Mouse (Mus musculus): Measurements from ENCODE around the gene Gldc. TPM values are rescaled to one million over a fixed set of nuclear protein-coding genes. Genes with fewer than 3 reads are reported as not detected.

The Gldc gene
- polyA plus RNA-seq, 1 experiment from 2014 or later, result 6.2 TPM

- no peaks in the 10 kb centered on the region for H3K36me3 ChIP-seq (ENCODE audit: control insufficient read depth, insufficient read depth, low read length)
- H3K27me3 ChIP-seq (ENCODE audit: control insufficient read depth, insufficient read depth, low read length), result no peaks in the 10 kb centered on the region
- WGBS, result 95% methylated on average over 20 of the region's 20 CpGs
- H3K9me3 ChIP-seq (ENCODE audit: control insufficient read depth, low read length), result no peaks in the 10 kb centered on the region
- no peak overlapping the region for H3K4me2 ChIP-seq (ENCODE audit: low read depth, low read length)
- no peak overlapping the region for H3K4me3 ChIP-seq (ENCODE audit: low read depth, low read length)
- H3K9ac ChIP-seq (replicated peaks; ENCODE audit: low read depth, low read length), result no peak overlapping the region
- no peak overlapping the region for H3K27ac ChIP-seq (ENCODE audit: low read depth, low read length)
- ATAC-seq (ENCODE audit: low read depth), result no peak
- no peaks in the 10 kb centered on the region for H3K4me1 ChIP-seq (ENCODE audit: control insufficient read depth, insufficient read depth, low read length)
Observed at GRCm38 (mm10) chr19:30166801-30167505, 8.3 kb downstream of the Gldc start.

DNA sequence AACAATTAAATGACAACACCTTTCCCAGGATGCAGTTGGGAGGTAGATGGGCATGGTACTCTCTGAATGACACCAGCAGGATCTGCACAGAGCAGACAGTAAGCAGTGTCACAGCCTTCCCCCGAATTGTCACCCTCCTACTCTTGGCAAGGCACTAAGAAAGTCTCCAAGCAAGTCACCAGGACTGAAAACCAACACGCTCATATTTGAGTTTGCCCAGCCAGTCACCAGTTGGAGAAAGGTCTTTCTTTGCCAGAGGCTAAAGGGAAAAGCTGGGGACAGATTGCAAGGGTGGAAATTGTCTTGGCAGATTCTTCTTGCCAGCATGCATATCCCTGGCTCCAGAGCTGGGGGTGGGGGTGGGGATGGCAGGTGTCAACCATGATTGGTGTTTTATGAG lies 11.0 kb downstream of the Gldc start:
- no peak overlapping the region for H3K9ac ChIP-seq (replicated peaks; ENCODE audit: low read depth, low read length)
- ATAC-seq (ENCODE audit: low read depth), result no peak
- H3K27ac ChIP-seq (ENCODE audit: low read depth, low read length), result no peak overlapping the region
- 93% methylated on average over 2 of the region's 2 CpGs for WGBS
- no peaks in the 10 kb centered on the region for H3K9me3 ChIP-seq (ENCODE audit: control insufficient read depth, low read length)
- H3K36me3 ChIP-seq (ENCODE audit: control insufficient read depth, insufficient read depth, low read length), result no peaks in the 10 kb centered on the region
- no peaks in the 10 kb centered on the region for H3K4me1 ChIP-seq (ENCODE audit: control insufficient read depth, insufficient read depth, low read length)
- H3K4me3 ChIP-seq (ENCODE audit: low read depth, low read length), result no peak overlapping the region
- no peak overlapping the region for H3K4me2 ChIP-seq (ENCODE audit: low read depth, low read length)
- H3K27me3 ChIP-seq (ENCODE audit: control insufficient read depth, insufficient read depth, low read length), result no peaks in the 10 kb centered on the region

DNA sequence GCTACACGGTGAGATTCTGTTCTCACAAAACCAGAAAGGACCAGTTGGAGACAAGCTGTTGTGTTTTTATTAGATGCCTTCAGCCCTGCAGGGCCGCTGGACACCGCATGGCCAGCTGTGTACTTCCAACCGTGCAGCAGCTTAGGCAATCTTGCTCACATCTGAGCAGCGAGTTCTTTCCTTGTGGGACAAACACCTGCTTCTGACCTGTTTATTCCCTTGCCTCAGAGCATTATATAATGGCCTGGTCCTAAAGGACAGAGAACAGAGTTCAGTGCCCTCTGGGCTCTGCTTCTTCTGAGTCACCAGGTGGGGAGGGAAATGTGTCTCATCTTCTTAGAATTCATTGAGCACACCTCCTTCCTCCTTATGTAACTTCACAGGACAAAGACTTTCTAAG lies 12.4 kb downstream of the Gldc start:
- Histone ChIP-seq H3K9ac (replicated peaks; ENCODE audit: low read depth, low read length) (no peak overlapping the region), H3K27me3 (ENCODE audit: control insufficient read depth, insufficient read depth, low read length) (no peaks in the 10 kb centered on the region), H3K4me3 (ENCODE audit: low read depth, low read length) (no peak overlapping the region), H3K27ac (ENCODE audit: low read depth, low read length) (no peak overlapping the region), H3K9me3 (ENCODE audit: control insufficient read depth, low read length) (no peaks in the 10 kb centered on the region), H3K4me1 (ENCODE audit: control insufficient read depth, insufficient read depth, low read length) (no peaks in the 10 kb centered on the region), H3K36me3 (ENCODE audit: control insufficient read depth, insufficient read depth, low read length) (no peaks in the 10 kb centered on the region), H3K4me2 (ENCODE audit: low read depth, low read length) (no peak overlapping the region)
- no peak for ATAC-seq (ENCODE audit: low read depth)
- 68% methylated on average over 5 of the region's 5 CpGs for WGBS

DNA sequence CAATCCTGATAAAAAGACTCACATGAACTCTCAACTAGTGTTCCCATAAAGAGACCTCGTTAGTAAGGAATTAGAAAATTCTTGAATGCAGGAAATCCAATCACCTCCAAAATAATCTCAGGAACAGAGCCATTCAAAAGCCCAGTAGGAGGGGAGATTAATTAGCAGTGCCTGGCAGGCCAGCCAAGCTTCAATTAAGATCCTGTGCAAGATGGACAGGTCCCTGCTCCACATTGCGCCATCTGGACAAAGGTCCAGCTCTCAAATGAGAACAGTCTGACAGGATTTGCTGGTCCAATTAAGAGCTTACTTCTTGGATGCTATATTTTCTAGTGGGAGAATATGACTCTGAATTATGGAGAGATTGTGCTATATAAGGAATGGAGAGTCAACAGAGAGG lies 15.2 kb downstream of the Gldc start:
- no peaks in the 10 kb centered on the region for H3K4me1 ChIP-seq (ENCODE audit: control insufficient read depth, insufficient read depth, low read length)
- no peak overlapping the region for H3K9ac ChIP-seq (replicated peaks; ENCODE audit: low read depth, low read length)
- no peaks in the 10 kb centered on the region for H3K27me3 ChIP-seq (ENCODE audit: control insufficient read depth, insufficient read depth, low read length)
- no peak overlapping the region for H3K4me3 ChIP-seq (ENCODE audit: low read depth, low read length)
- WGBS, result 62% methylated on average over 2 of the region's 2 CpGs
- no peak overlapping the region for H3K4me2 ChIP-seq (ENCODE audit: low read depth, low read length)
- ATAC-seq (ENCODE audit: low read depth), result no peak
- H3K27ac ChIP-seq (ENCODE audit: low read depth, low read length), result no peak overlapping the region
- H3K36me3 ChIP-seq (ENCODE audit: control insufficient read depth, insufficient read depth, low read length), result no peaks in the 10 kb centered on the region
- H3K9me3 ChIP-seq (ENCODE audit: control insufficient read depth, low read length), result no peaks in the 10 kb centered on the region

- Histone ChIP-seq H3K36me3 (ENCODE audit: control insufficient read depth, insufficient read depth, low read length) (no peaks in the 10 kb centered on the region), H3K9ac (replicated peaks; ENCODE audit: low read depth, low read length) (no peak overlapping the region), H3K9me3 (ENCODE audit: control insufficient read depth, low read length) (no peaks in the 10 kb centered on the region), H3K27me3 (ENCODE audit: control insufficient read depth, insufficient read depth, low read length) (no peaks in the 10 kb centered on the region), H3K4me2 (ENCODE audit: low read depth, low read length) (no peak overlapping the region), H3K4me1 (ENCODE audit: control insufficient read depth, insufficient read depth, low read length) (no peaks in the 10 kb centered on the region), H3K4me3 (ENCODE audit: low read depth, low read length) (no peak overlapping the region), H3K27ac (ENCODE audit: low read depth, low read length) (no peak overlapping the region)
- ATAC-seq (ENCODE audit: low read depth), result no peak
- 91% methylated on average over 4 of the region's 4 CpGs for WGBS
Observed at GRCm38 (mm10) chr19:30158189-30158588, 17.0 kb downstream of the Gldc start.

DNA sequence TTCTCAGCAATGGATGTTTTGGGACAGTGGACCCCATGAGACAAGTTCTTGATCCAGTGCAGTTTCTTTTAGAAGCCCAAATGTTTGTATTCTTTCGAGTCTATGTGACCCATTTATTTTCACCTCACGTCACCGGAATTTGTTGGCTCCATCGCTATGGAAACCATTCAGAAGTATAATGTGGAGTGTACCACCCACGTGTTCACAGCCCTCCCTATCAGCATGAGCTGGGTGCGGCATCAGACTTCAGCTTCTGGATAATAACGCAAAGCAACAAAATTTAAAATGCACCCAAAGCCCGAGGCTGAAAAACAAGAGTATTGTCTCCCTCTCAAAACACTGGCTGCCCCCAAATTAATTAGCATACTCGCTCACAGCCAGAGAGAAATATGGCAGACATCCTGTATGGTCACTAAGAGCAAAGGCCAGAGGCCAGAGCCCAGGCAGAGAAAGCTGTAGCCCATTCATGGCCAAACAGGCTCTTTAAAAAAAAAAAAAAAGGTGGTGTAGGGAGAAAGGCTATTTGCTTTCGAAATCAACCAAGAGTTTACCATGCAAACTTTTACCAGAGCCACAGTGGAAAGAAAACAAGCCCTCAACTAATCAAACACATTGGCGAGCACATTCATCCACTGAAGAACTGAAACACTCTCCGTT lies 18.1 kb downstream of the Gldc start:
- 19% methylated on average over 12 of the region's 12 CpGs for WGBS
- no peak overlapping the region for H3K9ac ChIP-seq (replicated peaks; ENCODE audit: low read depth, low read length)

GRCm38 (mm10) chr19:30153729-30154128 lies 21.5 kb downstream of the Gldc start:
- H3K4me1 ChIP-seq (ENCODE audit: control insufficient read depth, insufficient read depth, low read length), result no peaks in the 10 kb centered on the region
- H3K36me3 ChIP-seq (ENCODE audit: control insufficient read depth, insufficient read depth, low read length), result no peaks in the 10 kb centered on the region
- WGBS, result 9% methylated on average over 3 of the region's 3 CpGs
- no peak overlapping the region for H3K4me2 ChIP-seq (ENCODE audit: low read depth, low read length)
- no peaks in the 10 kb centered on the region for H3K27me3 ChIP-seq (ENCODE audit: control insufficient read depth, insufficient read depth, low read length)
- H3K27ac ChIP-seq (ENCODE audit: low read depth, low read length), result no peak overlapping the region
- H3K9me3 ChIP-seq (ENCODE audit: control insufficient read depth, low read length), result no peaks in the 10 kb centered on the region
- H3K9ac ChIP-seq (replicated peaks; ENCODE audit: low read depth, low read length), result no peak overlapping the region
- H3K4me3 ChIP-seq (ENCODE audit: low read depth, low read length), result no peak overlapping the region
- ATAC-seq (ENCODE audit: low read depth), result no peak

More for the DNA sequence above, 18.1 kb downstream of the Gldc start:
- Histone ChIP-seq H3K36me3 (ENCODE audit: control insufficient read depth, insufficient read depth, low read length) (no peaks in the 10 kb centered on the region), H3K27ac (ENCODE audit: low read depth, low read length) (no peak overlapping the region), H3K9me3 (ENCODE audit: control insufficient read depth, low read length) (no peaks in the 10 kb centered on the region), H3K4me1 (ENCODE audit: control insufficient read depth, insufficient read depth, low read length) (no peaks in the 10 kb centered on the region), H3K27me3 (ENCODE audit: control insufficient read depth, insufficient read depth, low read length) (no peaks in the 10 kb centered on the region), H3K4me3 (ENCODE audit: low read depth, low read length) (no peak overlapping the region), H3K4me2 (ENCODE audit: low read depth, low read length) (peak overlapping the region; percentile 2; the same call in 1 of the 2 replicates)
- ATAC-seq (ENCODE audit: low read depth), result peak; percentile 80

GRCm38 (mm10) chr19:30151290-30151689 lies 23.9 kb downstream of the Gldc start:
- Histone ChIP-seq H3K9ac (replicated peaks; ENCODE audit: low read depth, low read length) (no peak overlapping the region), H3K4me2 (ENCODE audit: low read depth, low read length) (no peak overlapping the region), H3K27me3 (ENCODE audit: control insufficient read depth, insufficient read depth, low read length) (no peaks in the 10 kb centered on the region), H3K27ac (ENCODE audit: low read depth, low read length) (no peak overlapping the region), H3K9me3 (ENCODE audit: control insufficient read depth, low read length) (no peaks in the 10 kb centered on the region), H3K4me3 (ENCODE audit: low read depth, low read length) (no peak overlapping the region), H3K4me1 (ENCODE audit: control insufficient read depth, insufficient read depth, low read length) (no peaks in the 10 kb centered on the region), H3K36me3 (ENCODE audit: control insufficient read depth, insufficient read depth, low read length) (no peaks in the 10 kb centered on the region)
- ATAC-seq (ENCODE audit: low read depth), result no peak
- 89% methylated on average over 10 of the region's 10 CpGs for WGBS

DNA sequence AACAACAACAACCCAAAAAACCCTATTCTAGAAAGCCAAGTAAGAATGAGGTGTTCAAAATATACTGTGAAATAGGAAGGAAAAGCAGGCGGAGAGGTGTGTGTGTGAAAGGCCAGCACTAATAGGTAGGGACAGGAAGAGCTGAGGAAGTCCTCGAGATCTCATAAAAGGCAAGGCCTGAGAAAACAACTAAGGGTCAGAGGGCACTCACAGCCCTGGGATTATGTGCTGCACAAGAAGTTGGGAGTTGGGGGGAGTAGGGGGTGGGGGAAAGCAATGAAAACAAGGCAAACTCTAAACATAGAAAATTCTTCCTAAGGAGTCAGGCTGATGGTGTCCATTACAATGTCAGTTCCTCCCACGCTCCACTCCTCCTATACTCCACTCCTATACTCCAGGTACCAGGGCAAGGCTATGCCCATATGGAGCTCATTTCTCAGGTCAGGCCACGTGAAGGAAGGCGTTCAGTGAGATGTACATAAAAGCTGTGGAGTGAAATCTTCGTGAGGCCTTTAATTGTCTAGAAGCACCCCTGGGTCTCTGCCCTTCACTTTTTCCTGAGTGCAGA lies 25.9 kb downstream of the Gldc start:
- H3K27ac ChIP-seq (ENCODE audit: low read depth, low read length), result no peak overlapping the region
- ATAC-seq (ENCODE audit: low read depth), result no peak
- WGBS, result 73% methylated on average over 6 of the region's 6 CpGs
- H3K27me3 ChIP-seq (ENCODE audit: control insufficient read depth, insufficient read depth, low read length), result no peaks in the 10 kb centered on the region
- no peak overlapping the region for H3K9ac ChIP-seq (replicated peaks; ENCODE audit: low read depth, low read length)
- H3K4me2 ChIP-seq (ENCODE audit: low read depth, low read length), result no peak overlapping the region
- no peak overlapping the region for H3K4me3 ChIP-seq (ENCODE audit: low read depth, low read length)
- H3K36me3 ChIP-seq (ENCODE audit: control insufficient read depth, insufficient read depth, low read length), result no peaks in the 10 kb centered on the region
- no peaks in the 10 kb centered on the region for H3K4me1 ChIP-seq (ENCODE audit: control insufficient read depth, insufficient read depth, low read length)
- no peaks in the 10 kb centered on the region for H3K9me3 ChIP-seq (ENCODE audit: control insufficient read depth, low read length)
